16 mouse cellular contexts compared by ENCODE assay signal in genomic region chr2:60221954-60222353, GRCm38 (mm10).
"Had no signal": no experiment of that assay in that cellular context is flagged by ENCODE, and none has a peak within 500 bp of the region (broad histone marks: within the 10 kb centered on the region; RNA-seq: fewer than 3 reads in every experiment).

No protein-coding gene starts in this region.

- H3K27me3 ChIP-seq: neural tube, embryonic 13.5 days; neural tube, embryonic 15.5 days; stomach, embryonic 15.5 days had no signal

- DNase-seq: retina, postnatal 1 day; right cerebral cortex, adult 18-20 months; right cerebral cortex, postnatal 14 days; right cerebral cortex, postnatal 25 days; right cerebral cortex, postnatal 4 days; spleen, adult 18-20 months; thymus, adult 18-20 months; thymus, adult 2 months; thymus, postnatal 14 days; thymus, postnatal 25 days; thymus, postnatal 36 days; thymus, postnatal 4 days had no signal

- H3K9me3 ChIP-seq: neural tube, embryonic 13.5 days; neural tube, embryonic 15.5 days; stomach, embryonic 15.5 days had no signal

- H3K4me2 ChIP-seq: neural tube, embryonic 13.5 days; neural tube, embryonic 15.5 days; stomach, embryonic 15.5 days had no signal

- H3K27ac ChIP-seq: neural tube, embryonic 13.5 days; neural tube, embryonic 15.5 days; stomach, embryonic 15.5 days; stomach, postnatal 0 days had no signal

- H3K36me3 ChIP-seq: neural tube, embryonic 13.5 days; neural tube, embryonic 15.5 days; stomach, embryonic 15.5 days had no signal

- H3K9ac ChIP-seq: neural tube, embryonic 13.5 days; neural tube, embryonic 15.5 days; stomach, embryonic 15.5 days had no signal

- H3K4me3 ChIP-seq: neural tube, embryonic 13.5 days; neural tube, embryonic 15.5 days; stomach, embryonic 15.5 days had no signal
